Mouse (Mus musculus) thymus, adult 2 months (tissue): Measurements from ENCODE around the gene Rimkla.

Experiments used
- CTCF ChIP-seq: fragments of 200-500 bp; IDR thresholded peaks from 2 replicates; pipeline ENCODE4 v1.5.1; 2012; ENCODE audit warnings: mild to moderate bottlenecking, control low read depth, low read length, moderate library complexity, borderline replicate concordance; ENCODE audit not compliant: control insufficient read depth, poor library complexity, insufficient read depth; ENCODE audit errors: extremely low read depth
- POLR2A ChIP-seq: fragments of 200-500 bp; IDR thresholded peaks from 2 replicates; pipeline ENCODE4 v1.6.1; 2012; ENCODE audit warnings: mild to moderate bottlenecking, low read length, control low read depth, moderate library complexity; ENCODE audit not compliant: control insufficient read depth, poor library complexity, insufficient read depth; ENCODE audit errors: extremely low read depth

- TF ChIP-seq CTCF (no peak), POLR2A (no peak)
These were observed 30.0 kb downstream of the Rimkla start for GRCm38 (mm10) chr4:119462457-119462856.
